Mouse (Mus musculus) heart, embryonic 15.5 days (tissue): ENCODE measurements around the gene H2al1f. TPM values are rescaled to one million over a fixed set of nuclear protein-coding genes. Genes with fewer than 3 reads are reported as not detected.

ENCODE experiments used
- polyA plus RNA-seq: library from polyadenylated mRNA; unstranded; fragments of >200 nt; fragmentation: Nextera tagmentation; extraction: Ambion mirVana; gene quantifications from 2 replicates; pipeline ENCODE4 v1.2.1, GENCODE M21; 2015

The H2al1f gene
- polyA plus RNA-seq, 1 experiment from 2014 or later: not detected

Other genes starting within 250 kb of the H2al1f start
- not detected in 2 replicates for gene H2al1a, start 15.9 kb upstream of the H2al1f start, polyA plus RNA-seq
- not detected in 2 replicates for gene H2al1b, start 12.7 kb upstream of the H2al1f start, polyA plus RNA-seq
- gene H2al1c, start 9.5 kb upstream of the H2al1f start, polyA plus RNA-seq: not detected in 2 replicates
- gene H2al1d, start 6.3 kb upstream of the H2al1f start, polyA plus RNA-seq: not detected in 2 replicates
- not detected in 2 replicates for gene H2al1e, start 3.2 kb upstream of the H2al1f start, polyA plus RNA-seq
- not detected in 2 replicates for gene H2al1g, start 3.1 kb downstream of the H2al1f start, polyA plus RNA-seq
- not detected in 2 replicates for gene H2al1h, start 6.3 kb downstream of the H2al1f start, polyA plus RNA-seq
- not detected in 2 replicates for gene H2al1i, start 9.5 kb downstream of the H2al1f start, polyA plus RNA-seq
- gene H2al1j, start 12.7 kb downstream of the H2al1f start, polyA plus RNA-seq: not detected in 2 replicates